Mouse (Mus musculus): ENCODE data around the gene Rpap3. TPM values are rescaled to one million over a fixed set of nuclear protein-coding genes. Genes with fewer than 3 reads are reported as not detected.

Gene Rpap3
- polyA plus RNA-seq, 1 experiment, result 19.6 TPM

DNA sequence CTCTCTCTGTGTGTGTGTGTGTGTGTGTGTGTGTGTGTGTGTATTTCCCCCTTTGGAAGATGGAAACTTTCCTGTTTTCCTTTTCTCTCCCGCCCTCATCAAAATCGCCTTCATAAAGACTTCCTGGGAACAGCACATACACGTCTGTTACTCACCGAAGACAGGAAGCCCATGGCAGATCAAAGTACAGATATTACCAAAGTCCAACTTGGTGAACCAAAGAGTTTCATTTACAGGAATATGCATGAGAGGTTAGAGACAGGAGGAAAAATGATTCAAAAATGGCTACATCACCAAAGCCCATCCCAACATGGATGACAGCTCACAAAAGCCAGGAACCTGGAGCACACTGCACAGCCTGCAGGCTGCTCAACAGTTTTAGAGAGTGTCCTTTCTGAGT is 61.6 kb downstream of the Rpap3 start:
- Histone ChIP-seq H3K4me3 (ENCODE audit: insufficient read depth, low read length) (no peak overlapping the region), H3K27ac (ENCODE audit: insufficient read depth, low read length) (no peak overlapping the region), H3K4me1 (ENCODE audit: control insufficient read depth, insufficient read depth, low read length) (no peaks in the 10 kb centered on the region)
- TF ChIP-seq CTCF (IDR thresholded peaks at IDR 0.05; ENCODE audit: extremely low read depth, insufficient read depth, low read length), result no peak
- TF ChIP-seq POLR2A (IDR thresholded peaks at IDR 0.05; ENCODE audit: extremely low read depth, insufficient read depth, low read length), result no peak

Other genes with a start within 250 kb of the Rpap3 start
- 3.9 and 4.0 TPM in 2 replicates for gene Endou, start 25.5 kb upstream of the Rpap3 start, polyA plus RNA-seq (2012; rRNA removed)
- gene Rapgef3, start 62.1 kb upstream of the Rpap3 start, polyA plus RNA-seq (2012; rRNA removed), result 40.2 and 45.9 TPM in 2 replicates
- 140 and 155 TPM in 2 replicates for gene Slc48a1, start 72.7 kb upstream of the Rpap3 start, polyA plus RNA-seq (2012; rRNA removed)
- 64.7 and 73.9 TPM in 2 replicates for gene Hdac7, start 138.7 kb upstream of the Rpap3 start, polyA plus RNA-seq (2012; rRNA removed)
- 0.17 and 0.25 TPM in 2 replicates for gene Vdr, start 204.8 kb upstream of the Rpap3 start, polyA plus RNA-seq (2012; rRNA removed)

Measured in cortical plate, adult 2 months (tissue).